Mouse (Mus musculus) stomach, embryonic 15.5 days (tissue): Measurements from ENCODE around the gene Rnf25. TPM values are rescaled to one million over a fixed set of nuclear protein-coding genes. Genes with fewer than 3 reads are reported as not detected.

Source experiments
- ATAC-seq: fragments of 200-750 bp; cut with Nextera tagmentation; 2 replicates; pipeline ENCODE4 v1.8.0; 2017; ENCODE audit warnings: low read depth, moderate number of reproducible peaks, moderate TSS enrichment; ENCODE audit not compliant: insufficient read depth, low FRiP score
- H3K27ac ChIP-seq: fragments of 300-500 bp; sonication (generic); 2 replicates; pipeline ENCODE4 v1.5.1; 2015; ENCODE audit warnings: mild to moderate bottlenecking, inconsistent platforms
- H3K27me3 ChIP-seq: fragments of 300-500 bp; sonication (generic); replicated peaks from 2 replicates; pipeline ENCODE4 v1.6.1; 2015; ENCODE audit warnings: inconsistent platforms
- H3K36me3 ChIP-seq: fragments of 300-500 bp; sonication (generic); 2 replicates; pipeline ENCODE4 v1.6.1; 2015; ENCODE audit warnings: inconsistent platforms
- H3K4me1 ChIP-seq: fragments of 300-500 bp; sonication (generic); 2 replicates; pipeline ENCODE4 v1.6.1; 2015; ENCODE audit warnings: inconsistent platforms
- H3K4me2 ChIP-seq: fragments of 300-500 bp; sonication (generic); 2 replicates; pipeline ENCODE4 v1.6.1; 2015; ENCODE audit warnings: mild to moderate bottlenecking, inconsistent platforms
- H3K4me3 ChIP-seq: fragments of 300-500 bp; sonication (generic); replicated peaks from 2 replicates; pipeline ENCODE4 v1.5.1; 2015; ENCODE audit warnings: inconsistent platforms
- H3K9ac ChIP-seq: fragments of 300-500 bp; sonication (generic); 2 replicates; pipeline ENCODE4 v1.6.1; 2015; ENCODE audit warnings: inconsistent platforms
- H3K9me3 ChIP-seq: fragments of 300-500 bp; sonication (generic); 2 replicates; pipeline ENCODE4 v1.6.1; 2016; ENCODE audit warnings: inconsistent platforms
- WGBS: fragments of 180-500 bp; shearing (Covaris S2); methylation state at CpG from one replicate; pipeline ENCODE4 v1.1.7; 2015; 5-methylcytosine and 5-hydroxymethylcytosine counted together
- microRNA-seq: library from miRNA; unstranded; fragments of <30 nt; microRNA quantifications from one replicate; pipeline ENCODE4, GENCODE M21; 2016
- polyA plus RNA-seq: library from polyadenylated mRNA; unstranded; fragments of >200 nt; fragmentation: Nextera tagmentation; extraction: Ambion mirVana; gene quantifications from 2 replicates; pipeline ENCODE4 v1.2.1, GENCODE M21; 2015

Gene Rnf25
- polyA plus RNA-seq, 1 experiment from 2014 or later = 31.8 TPM

- no peak overlapping the region for H3K9ac ChIP-seq
- no peaks in the 10 kb centered on the region for H3K9me3 ChIP-seq
- peaks cover 5% of the 10 kb centered on the region; the same call in 1 of the 2 replicates for H3K36me3 ChIP-seq
- no peak overlapping the region for H3K4me2 ChIP-seq
- no peak overlapping the region for H3K27ac ChIP-seq
- H3K27me3 ChIP-seq = no peaks in the 10 kb centered on the region
- no peak for ATAC-seq
- H3K4me1 ChIP-seq = peaks cover 11% of the 10 kb centered on the region
- H3K4me3 ChIP-seq = no peak overlapping the region
- 93% methylated on average over 3 of the region's 3 CpGs for WGBS
Measured at GRCm38 (mm10) chr1:74584616-74585398, 16.4 kb downstream of the Rnf25 start.

DNA sequence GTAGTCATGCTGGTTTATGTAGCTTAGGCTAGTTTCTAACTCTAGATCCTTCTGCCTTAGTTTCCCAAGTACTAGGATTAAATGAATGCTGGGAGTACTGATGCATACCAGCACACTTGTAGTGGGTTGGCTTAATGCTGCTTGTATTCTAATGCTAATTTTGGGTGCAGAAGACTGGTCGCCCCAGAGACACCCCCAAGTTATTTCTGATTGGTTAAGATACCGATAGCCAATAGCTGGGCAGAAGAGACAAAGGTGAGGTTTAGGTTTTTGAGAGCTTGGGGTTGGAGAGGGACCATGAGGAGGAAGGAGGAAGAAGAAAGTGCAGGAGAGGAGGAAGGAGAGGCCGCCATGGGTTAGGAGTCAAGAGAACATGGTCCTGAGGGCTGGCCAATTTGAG is 18.6 kb downstream of the Rnf25 start:
- no peak overlapping the region for H3K9ac ChIP-seq
- H3K4me3 ChIP-seq = no peak overlapping the region
- H3K27ac ChIP-seq = no peak overlapping the region
- H3K4me2 ChIP-seq = no peak overlapping the region
- WGBS = 80% methylated on average over 3 of the region's 3 CpGs
- peaks cover 8% of the 10 kb centered on the region for H3K4me1 ChIP-seq
- no peak for ATAC-seq
- H3K36me3 ChIP-seq = peaks cover 12% of the 10 kb centered on the region; the same call in 1 of the 2 replicates
- no peaks in the 10 kb centered on the region for H3K27me3 ChIP-seq
- H3K9me3 ChIP-seq = no peaks in the 10 kb centered on the region

DNA sequence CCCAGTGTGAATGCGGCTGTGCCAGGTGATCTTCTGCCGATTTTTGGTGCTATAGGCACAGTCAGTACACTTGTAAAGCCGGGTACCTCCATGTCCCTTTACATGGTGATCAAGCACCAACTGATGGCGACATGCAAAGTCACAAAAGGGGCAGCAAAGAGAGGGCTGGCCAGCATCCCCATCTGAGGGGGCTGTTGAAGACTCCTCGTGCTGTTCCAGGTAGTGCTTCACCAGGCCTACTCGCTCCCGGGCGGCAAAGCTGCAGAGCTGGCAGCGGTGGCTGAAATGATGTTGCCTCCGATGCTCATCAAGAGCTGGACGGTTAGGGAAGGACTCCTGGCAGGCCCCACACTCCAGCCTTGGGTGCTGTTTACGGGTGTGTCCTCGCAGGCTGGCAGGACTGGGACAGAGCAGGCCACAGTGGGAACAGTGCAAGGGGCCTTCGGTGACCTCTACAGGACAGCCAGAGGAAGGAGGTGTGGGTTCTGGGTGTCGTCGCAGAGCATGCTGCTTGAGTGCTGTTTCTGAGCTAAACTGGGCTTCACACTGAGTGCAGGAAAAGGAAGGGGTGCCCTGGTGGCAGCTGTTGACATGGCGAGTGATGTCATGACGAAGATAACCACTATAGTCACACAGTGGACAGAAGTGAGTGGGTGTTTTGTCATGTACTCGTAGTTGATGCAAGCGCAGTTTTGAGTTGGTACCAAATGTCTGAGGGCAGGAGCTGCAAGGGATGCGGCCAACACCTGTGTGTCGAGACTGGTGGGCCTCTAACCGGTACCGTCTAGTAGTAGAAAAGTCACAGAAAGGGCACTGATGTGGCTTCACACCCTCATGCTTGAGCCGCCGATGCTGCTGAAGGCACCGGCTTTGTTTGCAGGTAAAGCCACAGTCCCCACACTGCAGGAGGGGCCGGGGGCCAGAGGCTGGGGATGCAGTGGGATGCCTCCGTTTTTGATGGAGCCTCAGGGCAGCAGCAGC is 31.2 kb downstream of the Rnf25 start:
- Histone ChIP-seq H3K4me2 (no peak overlapping the region), H3K36me3 (peaks cover 74% of the 10 kb centered on the region), H3K4me3 (no peak overlapping the region), H3K9ac (no peak overlapping the region), H3K9me3 (no peaks in the 10 kb centered on the region), H3K27ac (no peak overlapping the region), H3K4me1 (no peaks in the 10 kb centered on the region), H3K27me3 (no peaks in the 10 kb centered on the region)
- 91% methylated on average over 29 of the region's 29 CpGs for WGBS
- ATAC-seq = no peak

DNA sequence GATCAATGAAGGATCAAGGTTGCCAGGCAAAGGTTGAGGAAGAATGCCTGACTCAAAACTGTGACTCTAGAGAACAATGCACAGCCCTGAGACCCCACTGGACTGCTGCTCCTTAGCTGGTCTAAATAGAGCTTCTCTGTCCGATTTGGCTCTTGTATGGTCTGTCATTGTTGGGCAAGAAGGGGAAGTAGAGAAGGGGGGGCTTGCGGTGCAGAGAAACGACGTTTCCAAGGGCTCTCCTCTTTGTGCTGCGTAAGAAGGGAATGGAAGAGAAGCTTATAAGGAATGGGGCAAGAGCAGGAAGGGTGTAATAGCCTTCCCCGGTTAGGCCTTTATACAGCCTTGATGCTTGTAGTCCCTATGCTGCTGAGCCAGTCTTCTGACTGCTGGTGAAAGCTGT is 35.4 kb downstream of the Rnf25 start:
- H3K27ac ChIP-seq = no peak overlapping the region
- H3K4me3 ChIP-seq = no peak overlapping the region
- H3K4me2 ChIP-seq = no peak overlapping the region
- H3K9me3 ChIP-seq = no peaks in the 10 kb centered on the region
- H3K27me3 ChIP-seq = no peaks in the 10 kb centered on the region
- 85% methylated on average over 6 of the region's 6 CpGs for WGBS
- no peak for ATAC-seq
- no peak overlapping the region for H3K9ac ChIP-seq
- H3K4me1 ChIP-seq = no peaks in the 10 kb centered on the region
- H3K36me3 ChIP-seq = peaks cover 56% of the 10 kb centered on the region

- no peak overlapping the region for H3K27ac ChIP-seq
- no peaks in the 10 kb centered on the region for H3K9me3 ChIP-seq
- ATAC-seq = no peak
- H3K27me3 ChIP-seq = no peaks in the 10 kb centered on the region
- H3K4me1 ChIP-seq = no peaks in the 10 kb centered on the region
- no peak overlapping the region for H3K9ac ChIP-seq
- no peak overlapping the region for H3K4me3 ChIP-seq
- peaks cover 4% of the 10 kb centered on the region for H3K36me3 ChIP-seq
- H3K4me2 ChIP-seq = no peak overlapping the region
- 76% methylated on average over 5 of the region's 5 CpGs for WGBS
Measured at GRCm38 (mm10) chr1:74559061-74559460, 42.1 kb downstream of the Rnf25 start.

GRCm38 (mm10) chr1:74544184-74544583 is 57.0 kb downstream of the Rnf25 start, which contains the start of gene Usp37:
Usp37 (minus strand) TSS chr1:74544284.
- 78% methylated on average over 4 of the region's 4 CpGs for WGBS
- no peaks in the 10 kb centered on the region for H3K9me3 ChIP-seq
- no peaks in the 10 kb centered on the region for H3K36me3 ChIP-seq
- H3K27ac ChIP-seq = no peak within 1 kb of the TSS
- H3K4me1 ChIP-seq = no peaks in the 10 kb centered on the region
- H3K4me3 ChIP-seq = no peak within 1 kb of the TSS
- no peak within 1 kb of the TSS for H3K4me2 ChIP-seq
- no peaks in the 10 kb centered on the region for H3K27me3 ChIP-seq
- no peak within 1 kb of the TSS for H3K9ac ChIP-seq
- ATAC-seq = no peak

Small RNA genes within 50 kb of the gene (microRNA-seq; reads per million reads assigned to microRNA genes)
- not detected for gene Gm25035

Other genes with a start within 250 kb of the Rnf25 start
- gene Catip, start 239.3 kb downstream of the Rnf25 start, polyA plus RNA-seq = 0.53 and 0.55 TPM in 2 replicates
- 6.1 and 6.6 TPM in 2 replicates for gene Slc11a1, start 226.2 kb downstream of the Rnf25 start, polyA plus RNA-seq
- 82.9 and 86.2 TPM in 2 replicates for gene Ctdsp1, start 209.9 kb downstream of the Rnf25 start, polyA plus RNA-seq
- 32.2 and 41.1 TPM in 2 replicates for gene Vil1, start 192.0 kb downstream of the Rnf25 start, polyA plus RNA-seq
- 51.1 and 57.6 TPM in 2 replicates for gene Cnot9, start 95.3 kb downstream of the Rnf25 start, polyA plus RNA-seq
- gene Plcd4, start 58.5 kb downstream of the Rnf25 start, polyA plus RNA-seq = 0.69 and 1.1 TPM in 2 replicates
- 24.1 and 26.6 TPM in 2 replicates for gene Usp37, start 57.1 kb downstream of the Rnf25 start, polyA plus RNA-seq
- 5.8 and 5.9 TPM in 2 replicates for gene Zfp142, start 13.2 kb downstream of the Rnf25 start, polyA plus RNA-seq
- gene Bcs1l, start 13.1 kb downstream of the Rnf25 start, polyA plus RNA-seq = 16.5 and 17.1 TPM in 2 replicates
- 3.3 and 5.9 TPM in 2 replicates for gene Stk36, start within 50 bp of the Rnf25 start, polyA plus RNA-seq
- 9.1 and 9.4 TPM in 2 replicates for gene Ttll4, start 60.3 kb upstream of the Rnf25 start, polyA plus RNA-seq
- 6.1 and 7.9 TPM in 2 replicates for gene Cyp27a1, start 112.2 kb upstream of the Rnf25 start, polyA plus RNA-seq
- 0.28 and 0.36 TPM in 2 replicates for gene Prkag3, start 147.8 kb upstream of the Rnf25 start, polyA plus RNA-seq
- gene Wnt6, start 170.5 kb upstream of the Rnf25 start, polyA plus RNA-seq = 1.4 and 1.8 TPM in 2 replicates
- gene Wnt10a, start 190.1 kb upstream of the Rnf25 start, polyA plus RNA-seq = 2.6 and 3.5 TPM in 2 replicates